Mouse (Mus musculus) right cerebral cortex, adult 2 months (tissue): Measurements from ENCODE around the gene Sugp1.
"Not testable (repeated sequence)": the region's sequence is repeated elsewhere in the genome, so short reads cannot be mapped to it uniquely, and the experiment has no call there.

Experiments
- DNase-seq, 2 experiments: peaks; one replicate each; pipeline ENCODE4 v3.0.0; 2021 to 2022; ENCODE audit warnings: low spot score in 2 of 2

The Sugp1 gene

DNA sequence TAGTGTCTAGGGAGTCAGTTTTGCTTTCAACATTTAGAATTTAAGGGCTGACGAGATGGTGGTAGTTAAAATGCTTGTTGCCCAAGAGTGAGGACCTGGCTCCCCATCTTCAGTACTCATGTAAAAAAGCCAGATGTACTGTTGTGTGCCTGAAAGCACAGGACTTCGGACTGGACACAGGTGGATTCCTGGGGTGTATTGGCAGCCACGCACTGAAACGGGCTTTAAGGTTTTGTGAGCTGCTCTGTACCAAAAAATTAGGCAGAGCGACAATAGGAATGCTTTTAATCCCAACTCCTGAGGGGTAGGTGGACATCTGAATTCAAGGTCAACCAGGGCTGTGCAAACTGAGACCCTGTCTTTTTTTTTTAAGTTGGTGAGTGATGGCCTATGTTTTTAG lies 1.4 kb downstream of the Sugp1 start:
- DNase-seq: no peak

DNA sequence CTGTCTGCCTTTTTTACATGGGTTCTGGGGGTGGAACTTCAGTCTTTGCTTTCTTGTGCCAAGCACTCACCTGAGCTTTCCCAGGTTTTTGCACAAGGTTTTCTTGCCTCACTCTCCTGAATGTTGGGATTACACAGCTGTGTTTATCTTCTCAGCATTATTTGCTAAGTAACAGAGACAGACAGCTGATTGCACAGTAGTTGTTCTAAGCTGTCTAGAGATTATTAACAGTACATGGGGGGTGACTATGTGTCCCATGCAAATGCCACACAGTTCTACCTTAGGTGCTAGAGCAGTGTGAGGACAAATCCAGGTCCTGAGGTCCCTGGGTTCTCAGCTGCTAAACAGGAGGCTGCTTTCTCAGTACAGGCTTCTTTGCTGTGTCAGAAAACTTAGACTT lies 7.0 kb downstream of the Sugp1 start:
- DNase-seq: no peak

DNA sequence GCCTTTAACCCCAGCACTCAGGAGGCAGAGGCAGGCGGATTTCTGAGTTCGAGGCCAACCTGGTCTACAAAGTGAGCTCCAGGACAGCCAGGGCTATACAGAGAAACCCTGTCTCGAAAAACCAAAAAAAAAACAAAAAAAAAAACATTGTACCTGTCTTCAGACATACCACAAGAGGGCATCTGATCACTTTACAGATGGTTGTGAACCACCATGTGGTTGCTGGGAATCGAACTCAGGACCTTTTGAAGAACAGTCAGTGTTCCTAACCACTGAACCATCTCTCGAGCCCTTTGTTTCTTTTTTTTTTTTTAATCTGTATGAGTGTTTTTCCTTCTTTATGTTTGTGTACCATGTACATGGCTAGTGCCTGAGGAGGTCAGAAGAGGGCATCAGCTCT lies 7.8 kb downstream of the Sugp1 start:
- not testable (repeated sequence) for DNase-seq

DNA sequence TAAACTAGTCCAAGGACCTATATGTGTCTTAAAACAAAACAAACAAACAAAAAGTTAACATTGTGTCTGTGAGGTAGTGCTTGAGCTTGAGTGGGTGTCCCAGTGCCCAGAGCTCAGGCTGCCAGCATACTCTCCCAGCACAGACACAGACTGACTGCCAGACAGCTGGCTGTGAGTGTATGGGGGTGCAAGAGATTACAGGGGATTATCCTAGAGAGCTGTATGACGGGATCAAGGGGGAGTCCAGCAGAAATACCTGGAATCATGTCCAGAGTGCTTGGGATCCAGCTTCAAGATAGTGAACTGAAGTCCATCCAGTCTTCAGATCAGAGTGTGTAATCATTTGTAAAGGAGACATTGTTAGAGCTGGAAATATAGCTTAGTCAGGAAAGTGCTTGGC lies 15.1 kb downstream of the Sugp1 start:
- DNase-seq: no peak

DNA sequence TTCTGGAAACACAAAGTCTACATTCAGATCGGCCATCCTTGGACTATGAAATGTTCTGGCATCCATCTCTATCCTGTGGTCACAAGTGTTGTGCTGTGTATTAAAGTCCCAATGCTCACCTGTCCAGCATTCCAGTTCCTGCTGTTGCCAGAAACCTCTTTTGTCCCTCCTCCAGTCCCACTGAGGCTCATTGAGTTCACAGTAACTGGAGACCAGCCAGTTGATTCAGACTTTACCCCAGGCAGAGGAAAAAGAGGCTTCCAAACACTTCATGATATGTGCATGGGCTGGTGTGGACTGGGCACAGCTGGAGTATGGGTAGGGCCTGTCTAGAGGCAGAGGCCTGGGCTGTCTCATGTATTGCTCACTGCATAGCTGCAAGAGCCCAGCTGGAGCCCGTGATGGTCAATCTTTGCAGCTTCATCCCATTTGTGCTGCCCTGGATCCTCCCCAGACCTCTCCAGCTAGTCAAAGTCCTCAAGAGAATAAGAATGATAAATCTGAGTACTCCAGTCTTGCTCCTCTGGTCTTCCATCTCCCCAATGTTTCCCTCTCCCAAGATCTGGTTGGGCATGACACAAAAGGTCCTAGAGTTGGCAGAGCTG lies 29.3 kb downstream of the Sugp1 start:
- DNase-seq: no peak

DNA sequence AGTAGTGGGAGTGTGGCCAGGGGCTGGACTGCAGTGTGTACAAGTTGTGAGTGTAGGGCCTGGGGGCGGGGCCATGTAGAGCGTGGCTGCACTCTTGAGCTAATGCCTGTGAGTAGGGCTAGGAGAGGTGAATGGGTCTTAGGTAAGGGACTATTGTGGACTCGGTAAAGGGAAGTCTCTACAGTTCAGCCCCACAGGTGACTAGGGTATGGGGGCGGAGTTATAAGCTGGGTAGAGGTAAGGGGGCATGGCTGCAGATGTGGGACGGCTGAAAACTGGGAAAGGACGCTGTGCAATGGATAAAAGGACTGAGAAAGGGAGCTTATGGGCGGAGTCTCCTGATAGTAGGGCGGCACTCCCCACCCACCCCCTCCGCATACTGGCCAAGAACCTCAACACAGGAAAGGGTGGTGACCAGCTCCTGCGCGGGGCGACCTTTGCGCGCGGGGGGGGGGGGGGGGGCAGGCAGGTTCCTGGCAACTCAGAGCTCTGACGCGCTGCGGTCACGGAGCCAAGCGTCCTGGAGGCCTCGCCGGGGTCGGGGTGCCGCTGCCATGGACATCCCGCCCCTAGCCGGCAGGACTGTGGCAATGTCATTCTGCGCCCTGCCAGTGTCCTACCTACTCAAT lies 29.9 kb downstream of the Sugp1 start, which contains the start of gene Tm6sf2:
Tm6sf2 (plus strand) TSS at position 484 of the 629 bp plus-strand sequence.
- DNase-seq: no peak

DNA sequence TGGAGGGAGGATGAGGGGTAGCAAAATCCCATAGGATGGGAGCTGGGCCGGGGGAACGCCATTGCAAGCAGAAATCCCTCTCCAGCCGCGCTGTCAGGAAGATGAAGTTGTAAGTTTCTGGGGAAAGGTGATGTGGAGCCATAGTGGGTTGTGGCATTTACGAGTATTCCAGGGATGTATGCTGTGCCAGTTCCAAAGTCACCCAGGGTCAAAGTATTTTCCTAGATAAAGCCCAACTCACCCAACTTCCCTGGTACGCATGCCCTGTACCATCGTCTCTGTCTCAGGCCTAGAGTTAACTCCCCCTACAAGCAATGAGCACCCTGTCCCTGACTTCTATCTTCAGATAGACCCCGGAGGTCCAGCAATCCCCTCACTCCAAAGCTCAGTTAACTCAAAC lies 30.5 kb downstream of the Sugp1 start:
- DNase-seq: no peak

DNA sequence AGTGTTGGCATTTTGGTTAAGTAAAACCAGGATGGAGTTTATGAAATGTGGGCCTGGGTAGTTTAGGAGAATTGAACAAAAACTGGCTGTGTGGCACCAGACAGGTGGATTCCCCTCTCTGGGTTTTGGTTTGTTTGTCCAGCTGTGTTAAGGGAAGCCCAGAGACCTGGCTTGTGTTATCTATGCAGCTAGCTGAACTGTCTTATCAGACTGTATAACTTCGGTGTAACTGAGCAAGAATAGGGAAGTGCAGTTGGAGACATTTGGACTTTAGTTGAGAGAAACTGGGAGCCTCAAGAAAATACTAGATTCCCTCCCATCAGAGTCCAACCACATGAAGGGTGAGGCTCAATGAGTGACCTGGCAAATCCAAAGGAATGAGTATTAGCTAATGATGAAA lies 31.1 kb downstream of the Sugp1 start:
- DNase-seq: no peak

DNA sequence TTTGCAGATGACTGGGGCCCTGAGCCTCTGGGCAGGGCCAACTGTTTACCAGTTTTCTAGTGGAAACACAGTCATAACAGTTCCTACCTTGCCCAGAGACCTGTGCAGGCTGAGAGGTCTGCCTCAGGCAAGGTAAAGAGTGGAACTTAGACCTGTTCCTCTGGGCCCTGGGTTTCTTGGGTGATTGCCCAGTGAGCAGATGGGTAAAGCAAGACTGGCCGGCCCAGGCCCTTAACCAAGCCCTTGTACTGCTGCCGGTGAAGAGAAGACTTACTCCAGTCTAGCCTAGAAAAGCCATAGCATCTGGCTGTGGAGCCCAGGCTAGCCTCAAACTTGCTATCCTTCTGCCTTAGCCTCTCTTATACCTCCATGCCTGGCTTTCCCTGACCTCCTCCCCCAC lies 39.4 kb downstream of the Sugp1 start:
- no peak for DNase-seq

DNA sequence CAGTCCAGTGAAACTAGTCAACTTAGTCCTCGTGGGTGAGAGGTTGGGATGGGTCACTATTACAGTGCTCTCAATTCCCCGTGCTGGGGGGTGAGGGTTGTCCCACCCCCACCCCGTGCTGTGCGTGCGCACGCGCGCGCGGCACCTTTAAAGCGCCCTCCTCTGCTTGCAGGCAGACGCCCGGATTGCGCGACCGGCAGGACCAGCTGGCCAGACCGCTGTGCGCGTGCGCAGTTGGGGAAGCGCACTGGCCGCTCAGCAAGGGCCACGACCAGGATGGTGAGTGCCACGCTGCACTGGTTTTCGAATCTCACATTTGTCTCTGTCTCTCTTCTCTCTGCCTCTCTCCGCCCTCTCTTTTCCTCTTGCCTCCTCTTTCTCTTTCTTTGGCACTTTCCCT lies 40.7 kb downstream of the Sugp1 start, which contains the start of gene Hapln4:
Hapln4 (plus strand) TSS at position 173 of the 400 bp plus-strand sequence.
- peak; percentile 72 for DNase-seq

DNA sequence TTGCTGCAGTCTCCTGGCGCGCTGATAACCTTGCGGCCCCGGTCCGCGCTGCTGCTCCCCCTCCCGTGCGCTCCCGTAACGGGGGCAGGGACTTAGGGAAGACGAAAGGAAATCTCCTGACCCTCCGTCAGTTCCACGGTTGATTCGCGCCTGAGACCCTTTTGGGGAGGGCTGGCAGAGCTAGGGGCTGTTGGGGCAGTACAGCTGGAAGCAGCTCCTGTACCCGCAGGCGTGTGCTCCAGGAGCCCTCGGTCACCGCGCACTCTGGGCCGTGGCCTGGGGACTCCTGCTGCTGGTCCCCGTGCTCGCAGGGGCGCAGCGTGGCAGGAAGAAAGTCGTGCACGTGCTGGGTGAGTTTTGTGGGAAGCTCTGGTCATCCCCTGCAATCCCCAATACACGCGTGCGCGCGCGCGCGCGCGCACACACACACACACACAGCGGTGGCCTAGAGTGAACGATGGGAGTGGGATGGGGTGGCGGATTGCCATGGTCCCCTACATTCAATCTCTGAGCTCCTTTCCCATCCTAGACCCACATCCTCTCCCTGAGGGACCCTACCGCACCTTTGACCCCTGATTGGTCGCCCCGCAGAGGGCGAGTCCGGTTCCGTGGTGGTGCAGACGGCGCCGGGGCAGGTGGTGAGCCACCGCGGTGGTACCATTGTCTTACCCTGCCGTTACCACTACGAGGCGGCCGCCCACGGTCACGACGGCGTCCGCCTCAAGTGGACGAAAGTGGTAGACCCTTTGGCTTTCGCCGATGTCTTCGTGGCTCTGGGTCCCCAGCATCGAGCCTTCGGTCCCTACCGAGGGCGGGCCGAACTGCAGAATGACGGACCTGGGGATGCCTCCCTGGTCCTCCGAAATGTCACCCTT lies 41.8 kb downstream of the Sugp1 start:
- DNase-seq: no peak

DNA sequence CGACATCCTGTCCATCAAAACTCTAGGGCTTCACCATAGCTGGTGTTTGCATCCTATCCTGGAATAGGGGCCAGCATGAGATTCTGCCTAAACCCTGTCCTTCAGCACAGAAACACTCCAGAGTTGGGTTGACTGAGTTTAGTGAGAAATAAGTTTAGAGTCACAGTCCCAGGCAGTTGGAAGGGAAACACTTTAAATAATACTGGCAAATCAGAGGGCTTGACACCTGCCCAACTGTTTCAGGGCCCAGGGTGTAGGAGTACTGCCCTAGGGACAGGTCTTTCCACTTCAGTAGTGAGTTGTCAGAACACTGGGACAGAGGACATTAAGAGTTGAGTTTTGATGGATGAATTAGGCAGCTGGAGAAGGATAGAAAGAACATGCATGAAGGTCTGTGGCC lies 43.5 kb downstream of the Sugp1 start:
- DNase-seq: no peak

DNA sequence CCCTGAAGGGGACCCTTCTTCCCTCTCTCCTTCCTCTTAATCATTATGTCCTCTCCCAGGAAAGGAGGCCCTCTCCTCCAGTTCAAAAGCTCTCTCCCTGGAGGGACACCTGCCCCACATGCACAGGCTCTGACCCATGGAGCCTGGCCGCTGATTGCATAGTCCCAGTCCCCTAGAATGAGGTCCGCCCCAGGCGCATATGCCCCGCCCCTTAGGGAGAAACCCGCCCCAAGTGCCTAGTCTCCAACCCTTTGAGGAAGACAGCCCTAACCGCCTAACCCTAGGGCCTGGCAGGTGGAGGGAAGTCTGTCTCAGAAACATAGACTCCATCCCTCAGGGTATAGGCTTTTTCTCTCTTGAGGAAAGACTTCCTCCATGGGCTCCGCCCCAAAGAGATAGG lies 44.6 kb downstream of the Sugp1 start:
- DNase-seq: no peak

DNA sequence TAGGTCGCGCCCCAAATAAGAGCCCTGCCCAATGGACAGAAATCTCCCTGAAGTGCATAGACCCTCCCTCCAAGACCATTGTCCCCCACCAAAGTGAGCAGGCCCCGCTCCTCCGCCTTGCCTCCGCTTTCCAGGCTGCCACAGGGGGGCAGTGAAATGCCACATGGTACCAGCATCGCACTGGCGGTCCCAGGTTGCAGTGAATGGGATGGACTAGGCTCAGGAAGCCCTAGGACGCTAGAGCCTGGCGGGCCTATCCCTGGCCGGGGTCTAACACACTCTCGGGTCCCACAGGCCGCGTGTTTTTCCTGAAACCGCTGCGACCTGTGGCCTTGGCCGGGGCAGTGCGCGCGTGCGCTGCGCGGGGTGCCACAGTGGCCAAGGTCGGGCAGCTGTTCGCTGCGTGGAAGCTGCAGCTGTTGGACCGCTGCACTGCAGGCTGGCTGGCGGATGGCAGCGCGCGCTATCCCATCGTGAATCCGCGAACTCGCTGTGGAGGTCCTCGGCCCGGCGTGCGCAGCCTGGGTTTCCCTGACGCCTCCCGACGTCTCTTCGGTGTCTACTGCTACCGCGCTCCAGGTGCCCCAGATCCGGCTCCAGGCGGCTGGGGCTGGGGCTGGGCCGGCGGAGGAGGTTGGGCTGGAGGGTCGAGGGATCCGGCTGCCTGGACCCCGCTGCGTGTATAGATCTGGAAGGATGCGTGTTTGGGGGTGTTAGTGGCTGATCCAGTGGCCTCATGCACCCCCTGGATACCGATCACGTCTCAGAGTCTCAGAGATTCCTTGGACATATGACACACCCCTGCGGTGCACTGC lies 45.4 kb downstream of the Sugp1 start:
- DNase-seq: peak; percentile 71 to 75

DNA sequence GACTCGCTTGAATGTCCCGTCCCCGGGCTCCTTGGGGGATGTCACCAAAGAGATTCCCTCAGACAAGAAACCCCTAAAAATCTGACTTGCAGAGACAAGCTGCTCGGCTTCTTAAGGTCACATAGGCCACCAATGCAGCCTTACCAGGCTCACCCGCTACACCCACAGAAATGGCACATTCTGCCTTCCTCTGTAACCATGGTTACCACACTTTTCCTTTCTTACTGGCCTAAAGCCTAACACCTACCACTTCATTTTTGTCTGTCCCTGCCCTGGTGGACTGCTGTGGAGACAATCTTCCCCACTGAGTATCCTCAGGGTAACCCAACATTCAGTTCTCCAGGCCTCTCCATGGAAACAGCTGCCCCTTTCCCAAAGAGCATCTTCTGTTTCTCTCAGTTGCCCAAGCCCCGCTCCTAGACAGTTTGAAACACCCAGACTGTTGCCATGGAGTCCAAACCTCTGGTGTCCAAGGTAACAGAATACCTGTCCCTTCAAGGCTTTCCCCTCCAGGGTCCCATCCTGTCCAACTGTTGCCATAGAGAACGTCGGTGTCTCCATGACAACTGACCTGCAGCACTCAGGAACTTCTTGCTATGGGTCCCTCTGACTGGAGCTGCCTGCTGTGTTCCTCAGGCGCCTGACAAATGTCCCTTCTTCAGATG lies 46.8 kb downstream of the Sugp1 start:
- DNase-seq: peak in 1 of 2 experiments; percentile 47

DNA sequence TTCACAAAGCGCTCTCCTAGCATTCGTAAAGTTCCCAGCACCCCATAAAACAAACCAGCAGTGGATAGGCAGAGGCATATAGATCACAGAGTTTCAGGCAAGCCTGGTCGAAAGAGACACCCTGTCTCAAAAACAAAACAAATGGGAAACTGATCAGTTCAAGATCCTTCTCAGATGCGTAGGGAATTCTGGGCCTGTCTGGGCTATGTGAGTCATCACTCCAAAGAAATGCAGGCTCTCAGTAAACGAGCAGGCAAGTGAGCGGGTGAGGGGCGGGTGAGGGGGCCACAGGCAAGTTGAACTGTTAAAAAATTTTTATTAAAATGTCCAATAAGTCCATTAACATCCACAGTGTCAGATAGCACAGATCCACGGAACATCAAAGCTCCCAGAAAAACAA lies 50.2 kb downstream of the Sugp1 start:
- no peak for DNase-seq

DNA sequence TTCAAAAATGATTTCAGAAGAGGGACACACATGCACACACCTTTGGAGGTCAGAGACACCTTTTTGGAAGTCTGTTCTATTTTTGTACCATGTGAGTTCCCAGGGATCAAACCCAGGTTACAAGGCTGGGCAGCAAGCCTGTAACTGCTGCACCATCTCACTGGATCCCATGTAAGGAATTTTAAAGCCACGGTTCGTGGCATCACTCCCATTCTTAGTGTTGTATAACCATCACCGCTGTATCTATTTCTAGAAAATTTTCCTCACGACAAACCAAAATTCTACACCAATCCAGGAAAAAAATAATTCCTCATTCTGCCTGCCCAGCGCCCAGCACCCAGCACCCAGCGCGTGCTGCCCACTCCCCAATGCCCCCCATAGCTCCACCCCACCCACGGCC lies 56.7 kb downstream of the Sugp1 start:
- DNase-seq: peak in 1 of 2 experiments; percentile 65

DNA sequence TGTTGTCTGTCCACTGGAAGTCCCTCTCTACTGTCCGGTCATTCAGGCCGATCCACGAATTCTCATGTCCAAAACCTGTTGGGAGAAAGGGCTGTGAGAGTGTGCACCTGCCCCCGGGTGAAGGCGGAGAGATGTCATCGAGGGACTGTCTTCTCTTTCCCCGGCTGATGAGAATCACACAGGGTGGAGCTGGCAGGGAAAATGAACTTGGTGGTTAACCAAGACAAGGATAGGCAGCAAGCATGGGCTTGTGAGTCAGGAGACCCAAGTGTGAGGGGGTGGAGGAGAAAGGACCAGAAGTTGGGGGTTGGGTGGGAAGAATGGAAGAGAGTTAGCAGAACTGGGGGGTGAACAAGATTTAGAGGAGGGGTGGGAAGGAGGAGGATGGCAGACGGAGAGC lies 57.6 kb downstream of the Sugp1 start:
- no peak for DNase-seq

DNA sequence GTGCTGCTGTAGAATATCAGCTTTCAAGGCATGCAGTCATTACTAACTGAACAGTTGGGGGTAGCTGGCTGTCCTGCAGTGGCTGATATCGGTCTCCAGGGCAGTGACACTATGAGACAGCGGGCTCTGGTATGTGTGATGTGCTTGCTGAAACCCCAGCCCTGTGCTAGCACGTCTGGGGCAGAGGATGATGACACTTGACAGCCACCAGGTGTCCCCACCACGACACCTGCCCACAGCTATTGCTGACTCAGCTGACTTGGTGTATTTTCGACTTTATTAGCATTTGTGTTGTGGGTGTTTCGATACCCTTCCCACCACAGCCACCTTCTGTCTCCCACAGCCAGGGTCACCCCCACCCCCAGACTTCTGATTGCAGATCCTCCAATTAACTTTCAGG lies 61.9 kb downstream of the Sugp1 start:
- DNase-seq: no peak

DNA sequence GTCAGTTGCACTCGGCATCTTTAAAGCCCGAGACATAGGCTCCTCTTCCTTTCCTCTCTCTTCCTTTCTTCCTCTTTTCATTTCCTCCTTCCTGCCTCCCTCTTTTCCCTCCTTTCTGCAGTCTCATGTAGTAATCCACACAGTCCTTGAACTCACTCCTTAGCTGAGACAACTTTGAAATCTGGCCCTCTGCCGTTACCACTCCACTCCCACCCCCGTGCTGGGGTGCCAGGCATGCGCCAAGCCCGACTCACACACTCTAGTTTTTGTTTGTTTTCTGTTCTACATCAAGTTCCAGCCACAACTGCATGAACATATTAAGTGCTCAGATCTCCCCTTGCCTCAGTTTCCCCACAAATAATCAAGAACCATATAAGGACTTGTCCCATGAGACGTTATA lies 62.3 kb downstream of the Sugp1 start:
- DNase-seq: no peak

DNA sequence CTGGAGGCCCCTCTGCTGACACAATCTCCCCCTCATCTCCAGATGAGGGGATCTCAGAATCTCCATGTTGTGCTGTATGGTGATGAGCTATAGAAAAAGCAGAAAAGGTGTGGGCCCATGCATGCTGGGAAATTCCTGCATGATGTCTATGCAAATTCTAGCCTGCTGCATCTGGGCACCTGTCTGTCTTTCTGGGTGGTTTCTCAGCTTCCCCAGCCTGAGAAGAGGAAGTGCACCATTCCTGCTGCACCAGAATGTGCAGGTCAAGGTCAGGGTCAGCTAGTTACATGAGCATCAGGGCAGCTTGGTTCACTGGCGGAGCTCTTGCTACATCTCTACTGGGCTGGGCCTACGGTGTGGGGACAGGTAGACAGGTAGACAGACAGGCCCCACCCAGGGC lies 67.8 kb downstream of the Sugp1 start:
- DNase-seq: no peak
